Mouse (Mus musculus) hematopoietic stem cell, adult 5-6 weeks (primary cell): ENCODE measurements around the gene Nfil3. TPM values are rescaled to one million over a fixed set of nuclear protein-coding genes. Genes with fewer than 3 reads are reported as not detected.
A peak's percentile ranks its signal among the peaks of the same experiment; 100 is the strongest.

Source experiments
- ATAC-seq, 2 experiments: fragments of 125-278 bp in 1 of 2; replicated peaks in 1 of 2; 2 replicates each; pipeline ENCODE4 v1.8.0; 2016 to 2017; ENCODE audit warnings: inconsistent platforms in 2 of 2, mild to moderate bottlenecking in 2 of 2, moderate number of reproducible peaks in 2 of 2, low read depth in 1 of 2, moderate TSS enrichment in 1 of 2; ENCODE audit not compliant: low FRiP score in 2 of 2, poor library complexity in 2 of 2, severe bottlenecking in 2 of 2, insufficient read depth in 1 of 2, low TSS enrichment in 1 of 2
- total RNA-seq: library from RNA; stranded (forward); fragments of 172-1452, 232-1000 nt; gene quantifications from 2 replicates; pipeline ENCODE4 v1.2.3, GENCODE M21; 2017

The Nfil3 gene
- total RNA-seq, 1 experiment from 2014 or later = 11.2 TPM

DNA sequence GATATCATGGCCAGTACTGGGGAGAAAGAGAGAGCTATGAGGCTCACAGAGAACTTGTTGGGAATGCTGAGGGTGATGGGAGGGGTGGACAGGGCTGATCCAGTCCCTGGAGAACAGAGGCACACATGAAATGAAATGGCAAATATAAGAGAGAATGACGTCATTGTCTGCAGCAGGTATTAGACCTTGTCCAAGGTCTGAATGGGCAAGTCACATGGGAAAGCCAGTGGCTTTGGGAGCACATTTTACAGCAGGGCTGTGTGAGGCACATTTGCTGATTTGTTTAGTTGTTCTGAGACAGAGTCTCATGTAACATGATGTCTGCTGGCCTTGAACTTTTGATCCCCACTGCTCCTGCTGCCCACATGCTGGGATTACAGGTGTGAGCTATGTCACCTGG lies 7.0 kb upstream of the Nfil3 start:
- ATAC-seq = no peak

DNA sequence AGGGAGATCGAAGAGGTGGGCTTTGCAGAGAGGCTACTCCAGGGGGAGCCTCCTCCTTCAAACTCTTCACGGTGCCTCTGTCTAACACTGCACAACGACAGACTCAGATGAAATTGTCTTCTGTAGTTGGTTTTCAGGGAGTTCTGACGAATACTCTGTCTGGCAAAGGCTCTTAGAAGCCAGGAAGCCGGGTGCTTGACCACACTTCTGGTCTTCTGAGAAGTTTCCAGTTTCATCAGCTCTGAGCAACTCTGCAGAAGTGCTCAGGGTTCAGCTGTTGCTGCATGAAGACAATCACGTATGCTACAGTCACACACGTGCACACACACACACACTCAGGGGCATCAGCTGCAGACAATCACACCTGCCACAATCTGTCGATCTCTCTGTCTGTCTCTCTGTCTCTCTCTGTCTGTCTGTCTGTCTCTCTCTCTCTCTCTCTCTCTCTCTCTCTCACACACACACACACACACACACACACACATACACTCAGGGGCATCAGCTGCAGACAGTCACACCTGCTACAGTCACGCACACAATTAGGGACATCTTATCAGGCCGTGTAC lies 5.4 kb upstream of the Nfil3 start:
- no peak for ATAC-seq

DNA sequence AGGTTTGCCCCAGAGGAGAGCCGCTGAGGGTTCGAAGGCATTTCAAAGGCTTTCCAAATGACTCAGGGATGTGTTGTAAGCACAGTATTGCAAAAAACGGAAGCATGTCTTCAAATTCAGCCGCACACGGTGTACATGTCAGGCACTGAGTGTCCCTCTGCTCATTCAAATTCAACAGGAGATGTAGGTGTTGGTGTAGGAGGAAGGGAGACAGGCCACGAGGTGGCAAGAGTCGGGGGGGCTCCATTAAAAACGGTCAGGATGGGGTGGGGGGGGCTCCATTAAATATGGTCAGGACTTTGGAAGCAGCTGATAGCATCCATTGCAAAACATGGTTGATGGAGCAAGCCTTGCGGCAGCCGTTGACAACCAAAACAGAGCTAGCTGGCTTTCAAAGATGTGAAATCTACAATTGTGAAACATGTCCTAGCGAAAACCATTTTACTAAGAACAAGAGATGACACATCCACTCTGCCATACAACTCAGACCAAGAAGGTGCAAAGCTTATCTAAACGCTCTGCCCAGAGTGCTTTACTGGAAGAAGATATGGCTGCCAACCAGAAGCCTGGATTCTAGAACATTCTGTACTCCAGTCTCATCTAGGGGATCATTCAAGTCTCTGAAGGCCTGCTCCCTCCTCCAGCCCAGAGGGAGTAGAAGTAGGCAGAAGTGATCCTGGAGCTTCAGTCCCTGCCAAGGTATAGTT lies 4.8 kb upstream of the Nfil3 start:
- peak in 1 of 2 experiments; percentile 6; a peak in 1 of 4 replicates for ATAC-seq

DNA sequence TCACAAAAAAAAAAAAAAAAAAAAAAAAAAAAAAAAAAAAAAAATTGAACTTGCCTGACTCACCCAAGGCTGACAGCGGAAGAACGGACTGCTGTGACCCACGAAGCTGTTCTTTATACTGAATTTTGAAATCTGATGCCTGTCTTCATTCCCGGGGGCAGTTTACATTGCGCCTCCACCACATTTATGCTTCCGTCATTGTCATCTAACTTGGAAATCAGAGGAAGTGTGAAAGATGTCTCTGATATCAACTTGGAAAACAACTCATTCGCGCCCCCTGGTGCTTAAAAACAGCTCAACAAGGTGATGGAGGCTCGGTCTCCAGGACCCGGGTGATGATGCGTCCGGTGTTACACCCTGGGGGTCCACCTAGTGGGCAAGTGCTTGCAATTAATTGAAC lies 1.8 kb upstream of the Nfil3 start:
- peak; percentile 52 to 66; a peak in 3 of 4 replicates for ATAC-seq

DNA sequence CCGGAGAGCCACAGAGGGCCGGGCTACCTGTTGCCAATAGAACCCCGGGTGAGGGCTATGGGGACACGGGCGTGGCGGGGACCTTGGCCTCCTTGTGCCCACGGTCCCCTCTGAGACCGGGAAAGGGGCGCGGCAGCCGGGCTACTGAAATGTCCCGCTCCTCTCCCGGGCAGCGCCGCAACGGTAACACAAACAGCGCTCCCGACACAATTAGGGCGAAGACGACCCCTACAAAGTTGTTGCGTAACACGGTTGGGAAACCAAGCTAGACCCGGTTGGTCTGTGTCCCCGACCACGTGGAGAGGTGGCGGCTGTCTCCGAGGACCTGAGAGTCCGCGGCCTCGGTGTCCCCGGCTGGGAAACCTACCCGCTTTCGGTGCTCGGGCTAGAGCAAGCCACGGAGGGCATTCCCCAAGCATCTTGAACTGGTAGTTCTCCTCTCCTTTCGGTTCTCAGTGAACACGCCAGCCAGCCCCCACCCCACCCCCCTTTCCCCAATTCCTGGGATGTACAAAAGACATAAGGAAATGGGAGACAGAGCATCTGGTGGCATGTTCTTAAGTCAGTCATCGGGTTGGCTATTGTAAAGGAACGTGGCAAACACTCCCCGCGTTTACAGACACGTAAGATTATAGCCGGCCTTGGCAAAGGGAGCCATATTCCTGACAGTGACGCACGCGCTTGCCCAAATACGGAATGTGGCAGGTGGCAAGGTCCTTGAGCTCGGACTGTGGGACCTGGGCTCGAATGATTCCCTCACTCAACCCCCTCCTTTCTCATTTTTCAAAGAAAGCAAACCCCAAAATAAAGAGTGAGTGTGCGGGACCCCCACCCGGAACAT lies 788 bp upstream of the Nfil3 start:
- ATAC-seq = no peak

DNA sequence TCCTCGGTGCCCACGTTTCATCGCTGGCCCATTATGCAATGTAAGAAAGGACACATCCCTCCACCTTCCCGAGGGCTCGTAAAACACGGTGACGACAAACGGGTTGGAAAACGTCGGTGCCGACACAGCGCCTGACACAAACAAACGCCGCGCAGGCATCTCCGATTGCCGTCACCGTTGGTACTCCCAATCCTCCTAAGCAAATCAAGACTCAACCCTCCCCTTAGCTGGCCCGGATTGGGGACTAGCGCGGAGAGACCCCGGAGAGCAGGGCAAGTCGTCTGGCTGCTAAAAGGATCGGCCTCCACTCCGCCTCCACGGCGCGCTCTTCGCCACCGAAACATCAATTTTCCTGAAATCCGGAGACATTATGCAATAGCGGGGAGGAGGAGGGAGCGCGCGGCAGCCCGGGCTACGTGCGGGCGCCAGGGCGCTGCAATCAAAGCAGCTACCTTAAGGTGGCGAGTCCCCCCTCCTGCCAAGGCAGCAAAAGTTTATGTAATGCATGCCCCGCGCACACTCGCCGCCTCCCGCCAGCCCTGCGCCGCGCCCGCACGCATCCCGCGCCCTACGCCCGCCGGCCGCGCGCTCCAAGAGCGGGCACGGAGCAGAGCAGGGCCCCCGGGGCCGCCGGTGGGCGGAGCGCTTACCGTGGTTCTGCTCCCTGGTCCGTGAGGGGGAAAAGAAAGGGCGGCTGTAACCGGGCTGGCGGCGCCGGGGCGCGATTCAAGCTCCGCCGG lies 492 bp downstream of the Nfil3 start:
- peak in 1 of 2 experiments; percentile 21; a peak in 1 of 4 replicates for ATAC-seq

DNA sequence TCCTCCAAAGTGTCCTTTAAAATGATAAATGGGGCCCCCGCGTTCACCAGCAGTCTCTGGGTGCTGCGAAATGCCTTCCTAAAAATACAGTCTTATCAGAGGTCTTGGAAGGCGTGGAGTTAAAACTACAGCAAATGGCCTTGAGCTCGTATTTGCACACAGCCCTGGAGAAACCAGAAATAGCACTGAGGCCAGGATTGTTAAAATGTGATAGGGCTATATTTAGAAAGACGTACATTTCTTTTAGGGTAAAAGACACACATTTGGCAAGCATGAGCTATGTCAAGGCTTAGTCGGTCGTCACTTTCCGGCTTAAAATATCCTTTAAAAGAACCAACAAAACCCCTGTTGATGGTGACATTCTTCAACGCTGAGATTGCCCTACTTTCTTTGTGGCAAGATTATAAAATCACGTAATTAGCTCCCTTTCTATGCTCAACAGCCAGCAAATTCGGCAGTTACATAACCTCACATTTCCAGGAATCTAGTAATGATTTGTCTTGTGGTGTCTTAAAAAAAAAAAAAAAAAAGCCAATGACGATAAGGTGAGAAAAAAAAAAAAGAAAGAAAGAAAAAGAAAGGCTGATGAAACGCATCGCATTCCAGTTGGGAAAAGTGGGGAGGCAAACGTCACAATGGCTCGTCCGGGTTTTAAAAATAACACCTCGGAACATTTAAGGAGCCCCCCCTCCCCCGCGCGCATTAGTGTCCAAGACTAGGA lies 1.4 kb downstream of the Nfil3 start:
- ATAC-seq = no peak

DNA sequence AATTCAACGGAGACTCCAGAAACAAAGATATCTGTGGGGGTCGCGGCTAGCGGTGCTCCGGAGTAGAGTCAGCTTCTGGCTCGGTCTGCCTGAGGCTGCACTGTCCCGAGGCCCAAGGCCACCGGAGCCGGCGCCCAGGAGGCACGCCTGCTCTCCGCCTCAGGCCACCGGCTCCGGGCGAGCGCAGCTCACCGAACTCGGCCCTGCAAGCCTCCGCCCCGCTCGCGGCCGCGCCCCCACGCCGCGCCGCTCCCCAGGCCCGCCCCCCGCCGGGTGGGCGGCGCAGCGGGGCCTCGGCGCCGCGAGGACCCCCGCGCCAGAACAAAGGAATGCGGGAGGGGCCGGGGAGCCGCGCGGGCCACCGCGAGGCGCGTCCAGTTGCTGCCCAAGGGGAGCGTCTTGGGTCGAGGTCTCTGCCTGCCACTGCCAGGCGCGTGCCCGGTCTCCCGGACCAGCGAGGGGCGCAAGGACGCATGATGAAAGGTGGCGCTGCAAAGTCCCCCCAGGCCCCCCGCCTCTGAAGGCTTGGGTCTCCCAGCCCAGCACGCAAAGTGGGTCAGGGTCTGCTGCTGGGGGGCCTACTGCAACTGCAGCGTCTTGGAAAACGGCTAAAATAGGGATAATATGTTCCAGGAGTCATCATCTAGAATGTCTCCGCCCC lies 2.4 kb downstream of the Nfil3 start:
- ATAC-seq = no peak

DNA sequence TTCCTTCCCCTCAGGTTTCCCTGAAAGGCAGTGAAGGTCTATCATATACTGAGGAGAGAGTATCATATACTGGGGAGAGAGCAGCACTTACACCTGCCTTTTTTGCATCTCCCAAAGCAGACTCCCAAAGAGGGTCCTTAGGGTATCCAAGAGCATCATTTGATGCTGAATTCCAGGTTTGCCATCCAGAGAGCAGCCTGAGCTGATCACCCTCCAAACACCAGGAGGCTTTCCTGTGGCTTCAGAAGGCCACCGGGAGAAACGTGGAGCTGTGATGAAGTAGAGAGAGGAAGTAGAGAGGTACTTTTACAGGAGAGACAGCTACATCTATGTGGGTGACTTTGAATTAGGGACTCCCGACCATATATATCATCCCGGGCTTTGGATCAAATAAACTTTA lies 3.1 kb downstream of the Nfil3 start:
- ATAC-seq = no peak

DNA sequence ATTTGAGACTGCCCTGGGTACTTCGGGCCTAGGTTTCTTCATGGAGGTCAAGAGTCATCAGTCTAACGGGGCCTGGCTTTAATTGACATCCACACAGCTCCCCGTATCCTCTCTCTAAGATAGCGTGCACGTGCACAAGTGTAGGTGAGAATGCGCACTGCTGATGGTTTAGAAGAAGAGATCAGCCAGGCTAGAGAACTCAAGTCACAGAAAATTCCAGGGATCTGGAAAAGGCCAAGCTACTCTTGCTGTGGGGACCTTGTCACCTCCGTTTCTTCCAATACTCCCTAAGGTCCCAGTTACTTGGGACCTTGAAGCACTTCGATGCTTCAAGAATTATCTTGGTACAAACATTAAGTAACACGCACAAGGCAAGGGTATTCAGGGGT lies 3.7 kb downstream of the Nfil3 start:
- no peak for ATAC-seq

DNA sequence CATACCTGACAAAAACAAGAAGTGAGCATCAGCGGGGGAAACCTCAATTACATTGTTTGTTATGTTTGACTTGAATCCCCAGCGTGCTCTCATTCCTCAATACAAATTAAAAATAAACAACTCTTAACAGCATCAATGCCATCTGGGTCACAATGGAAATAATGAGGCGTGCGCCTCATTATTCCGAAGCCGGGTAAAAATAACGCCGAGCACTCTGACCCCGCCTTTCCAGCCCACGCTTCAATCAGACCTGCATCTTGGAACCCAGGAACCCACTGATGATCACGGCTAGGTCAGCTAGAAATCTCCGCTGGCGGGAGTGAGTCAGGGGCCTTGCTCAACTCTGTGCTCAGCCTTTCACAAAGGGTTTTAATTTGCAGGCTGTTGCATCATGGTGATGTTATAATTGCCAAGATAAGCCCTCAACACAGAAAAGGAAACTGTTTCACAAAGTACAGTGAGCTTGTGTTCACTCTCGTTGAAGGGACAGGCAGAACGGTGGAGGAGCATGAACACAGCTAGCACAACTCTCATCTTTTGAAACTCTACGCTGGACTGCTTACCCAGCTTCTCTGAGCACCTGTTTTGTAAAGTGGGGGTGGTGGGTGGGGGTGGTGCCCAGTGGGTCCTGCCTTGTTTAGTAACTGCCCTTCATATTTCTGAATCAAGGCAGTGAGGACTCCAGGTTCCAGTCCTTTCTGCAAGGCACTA lies 4.2 kb downstream of the Nfil3 start:
- no peak; a peak in 1 of 4 replicates for ATAC-seq

DNA sequence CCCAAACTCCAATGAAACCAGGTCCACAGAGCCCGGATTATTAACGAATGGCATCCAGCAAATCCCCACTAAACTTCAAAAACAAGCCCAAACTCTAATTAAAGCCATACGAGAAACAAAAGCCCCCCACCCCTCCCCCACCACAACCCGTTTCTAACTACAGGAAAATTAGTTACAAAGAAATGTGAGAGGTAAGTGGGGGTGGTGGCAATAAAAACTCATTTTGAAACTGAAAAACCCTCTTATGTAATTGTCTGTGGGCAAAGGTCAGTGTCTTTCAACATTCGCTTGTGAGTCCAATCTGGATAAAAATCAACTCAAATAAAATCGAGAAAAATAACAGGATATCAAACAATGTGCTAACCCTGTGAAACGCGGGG lies 4.8 kb downstream of the Nfil3 start:
- ATAC-seq = no peak

DNA sequence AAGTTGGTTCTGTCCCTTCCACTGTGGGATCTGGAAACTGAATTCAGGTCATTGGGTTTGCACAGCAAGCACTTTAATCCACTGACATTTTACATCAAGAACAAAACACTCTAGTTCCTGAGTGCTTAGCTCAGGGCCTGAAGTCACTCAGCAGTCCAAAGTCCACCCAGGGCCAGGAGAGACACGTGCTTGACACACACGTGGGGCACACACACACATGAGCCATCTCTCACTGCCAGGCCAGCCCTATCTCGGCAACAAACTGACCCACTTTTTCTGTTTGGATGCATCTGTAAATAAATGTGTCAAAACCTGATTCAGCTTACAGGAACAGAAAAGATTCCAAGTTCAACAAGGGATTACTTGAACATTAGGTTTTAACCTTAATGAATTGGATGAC lies 6.2 kb downstream of the Nfil3 start:
- no peak for ATAC-seq

DNA sequence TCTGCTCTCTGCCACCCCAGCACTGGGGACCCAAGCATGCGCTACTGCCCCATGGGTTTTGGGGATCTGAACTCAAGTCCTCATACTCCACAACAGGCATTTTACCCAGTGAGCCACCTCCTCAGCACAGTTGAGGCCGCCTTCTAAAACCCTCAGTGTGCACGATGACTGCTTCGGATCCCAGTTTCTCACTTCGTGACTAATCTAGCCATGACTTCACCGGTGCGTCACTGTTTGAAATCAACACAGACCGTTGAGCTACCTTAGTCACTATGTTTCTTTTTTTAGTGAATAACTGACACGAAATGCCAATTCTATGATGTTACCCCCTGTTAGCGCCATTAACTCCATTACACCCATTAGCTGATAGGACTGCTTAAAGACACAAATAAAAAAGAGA lies 7.4 kb downstream of the Nfil3 start:
- no peak for ATAC-seq

DNA sequence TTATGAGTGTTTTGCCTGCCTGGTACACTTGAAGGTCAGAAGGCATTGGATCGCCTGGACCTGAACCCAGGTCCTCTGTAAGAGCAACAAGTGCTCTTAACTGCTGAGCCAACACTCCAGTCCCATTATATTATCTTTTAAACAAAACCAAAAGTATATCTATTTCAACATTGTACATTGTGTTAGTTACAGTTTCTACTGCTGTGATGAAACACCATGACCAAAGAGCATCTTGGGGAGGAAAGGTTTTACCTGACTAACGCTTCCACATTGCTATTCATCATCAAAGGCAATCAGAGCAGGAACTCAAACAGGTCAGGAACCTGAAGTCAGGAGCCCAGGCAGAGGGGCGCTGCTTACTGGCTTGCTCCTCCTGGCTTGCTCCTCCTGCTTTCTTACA lies 8.2 kb downstream of the Nfil3 start:
- ATAC-seq = no peak

DNA sequence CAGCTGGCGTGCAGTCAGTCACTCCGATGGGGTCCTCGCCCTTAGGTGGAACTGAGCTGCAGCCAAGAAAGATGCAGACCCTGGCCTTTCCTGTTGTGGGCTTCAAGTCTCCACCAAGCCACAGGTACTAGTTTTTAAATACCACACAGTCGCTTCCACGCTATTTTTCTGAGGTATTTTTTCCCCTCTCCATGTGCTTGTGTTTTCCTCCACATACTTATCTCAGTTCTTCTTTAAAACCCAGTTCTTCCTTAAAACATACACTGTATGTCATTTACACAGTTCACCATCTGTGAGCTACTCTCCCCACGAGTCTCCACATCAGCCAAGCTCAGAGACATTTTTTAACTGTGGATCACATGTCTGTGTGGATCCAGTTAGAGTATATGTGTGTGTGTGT lies 10.0 kb downstream of the Nfil3 start:
- ATAC-seq = no peak
